Mouse (Mus musculus) olfactory bulb, adult 2 months (tissue): Measurements from ENCODE around the gene Prr5l.

ENCODE experiments used
- CTCF ChIP-seq: fragments of 200-500 bp; IDR thresholded peaks from 2 replicates; pipeline ENCODE4 v1.5.1; 2012; ENCODE audit warnings: low read depth, mild to moderate bottlenecking, low read length, moderate library complexity; ENCODE audit not compliant: insufficient read depth
- POLR2A ChIP-seq: fragments of 200-500 bp; IDR thresholded peaks from 2 replicates; pipeline ENCODE4 v1.6.1; 2012; ENCODE audit warnings: mild to moderate bottlenecking, low read depth, low read length, moderate library complexity; ENCODE audit not compliant: insufficient read depth

DNA sequence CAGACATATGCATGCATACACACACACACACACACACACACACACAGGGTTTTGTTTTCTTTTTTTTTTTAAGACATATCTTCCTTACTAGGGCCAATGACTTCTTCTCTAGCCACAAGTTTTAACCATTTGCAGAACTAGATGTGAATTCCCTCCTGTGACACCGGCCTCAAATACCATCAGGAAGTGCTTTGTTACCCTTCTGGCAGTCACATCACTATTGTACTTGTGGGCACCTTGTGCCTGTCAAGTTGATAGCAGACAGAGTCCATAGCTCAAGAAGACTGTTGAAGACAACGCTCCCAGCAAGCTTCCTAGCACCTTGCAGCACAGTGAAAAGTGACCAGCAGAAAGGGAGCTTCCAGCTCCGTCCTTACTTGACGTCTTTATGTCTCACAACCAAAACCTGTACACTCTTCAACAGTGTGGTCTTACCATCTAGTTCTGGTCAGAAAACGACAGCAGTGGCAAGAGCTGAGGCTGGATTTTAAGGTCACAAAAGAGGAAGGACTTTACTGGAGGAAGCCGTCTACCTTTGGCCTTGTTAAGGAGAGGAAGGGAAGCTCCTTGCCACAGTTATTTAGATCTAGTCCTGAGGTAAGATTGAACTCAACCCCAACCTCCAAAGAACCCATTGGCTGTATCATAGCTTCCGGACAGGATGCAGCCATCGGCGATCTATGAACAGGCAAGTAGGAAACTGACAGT is 47.9 kb downstream of the Prr5l start:
- no peak for TF ChIP-seq POLR2A
- no peak for TF ChIP-seq CTCF
